Mouse (Mus musculus) right cerebral cortex, adult 2 months (tissue): ENCODE results near the gene Chrna1.
A peak's percentile ranks its signal among the peaks of the same experiment; 100 is the strongest.
"Not testable (repeated sequence)": the region's sequence is repeated elsewhere in the genome, so short reads cannot be mapped to it uniquely, and the experiment has no call there.

Experiments used
- DNase-seq, 2 experiments: peaks; one replicate each; pipeline ENCODE4 v3.0.0; 2021 to 2022; ENCODE audit warnings: low spot score in 2 of 2

Gene Chrna1

GRCm38 (mm10) chr2:73557956-73558355 is 22.2 kb downstream of the Chrna1 start:
- DNase-seq, result no peak

GRCm38 (mm10) chr2:73557061-73557460 is 23.1 kb downstream of the Chrna1 start:
- not testable (repeated sequence) for DNase-seq

GRCm38 (mm10) chr2:73554389-73554788 is 25.7 kb downstream of the Chrna1 start:
- DNase-seq, result no peak

GRCm38 (mm10) chr2:73552926-73553325 is 27.2 kb downstream of the Chrna1 start:
- no peak for DNase-seq

- DNase-seq, result peak; percentile 48 to 55
Measured at GRCm38 (mm10) chr2:73550725-73551124, 29.4 kb downstream of the Chrna1 start.

- no peak for DNase-seq
Measured at GRCm38 (mm10) chr2:73548542-73548941, 31.6 kb downstream of the Chrna1 start.

GRCm38 (mm10) chr2:73547256-73547655 is 32.9 kb downstream of the Chrna1 start:
- DNase-seq, result no peak

GRCm38 (mm10) chr2:73545556-73545955 is 34.6 kb downstream of the Chrna1 start:
- no peak for DNase-seq

GRCm38 (mm10) chr2:73540450-73541162 is 39.5 kb downstream of the Chrna1 start:
- no peak for DNase-seq

- DNase-seq, result no peak
Measured at GRCm38 (mm10) chr2:73539697-73540096, 40.4 kb downstream of the Chrna1 start.

- no peak for DNase-seq
Measured at GRCm38 (mm10) chr2:73539141-73539540, 41.0 kb downstream of the Chrna1 start.

GRCm38 (mm10) chr2:73538590-73538989 is 41.5 kb downstream of the Chrna1 start:
- DNase-seq, result no peak

GRCm38 (mm10) chr2:73536091-73536783 is 43.9 kb downstream of the Chrna1 start:
- DNase-seq, result no peak

GRCm38 (mm10) chr2:73534720-73535119 is 45.4 kb downstream of the Chrna1 start:
- no peak for DNase-seq

GRCm38 (mm10) chr2:73530487-73530886 is 49.7 kb downstream of the Chrna1 start:
- DNase-seq, result no peak

GRCm38 (mm10) chr2:73529356-73530330 is 50.5 kb downstream of the Chrna1 start, which contains the start of gene Wipf1:
Wipf1 (minus strand) TSS chr2:73529734.
- DNase-seq, result peak; percentile 51 to 67

GRCm38 (mm10) chr2:73528516-73529355 is 51.4 kb downstream of the Chrna1 start:
- no peak for DNase-seq

- DNase-seq, result no peak
Measured at GRCm38 (mm10) chr2:73527956-73528355, 52.2 kb downstream of the Chrna1 start.

- DNase-seq, result no peak
Measured at GRCm38 (mm10) chr2:73526691-73527090, 53.4 kb downstream of the Chrna1 start.

- DNase-seq, result no peak
Measured at GRCm38 (mm10) chr2:73522891-73523290, 57.2 kb downstream of the Chrna1 start.

GRCm38 (mm10) chr2:73522336-73522735 is 57.8 kb downstream of the Chrna1 start:
- DNase-seq, result no peak
